Comparison of ENCODE assay signal across 8 mouse cellular contexts in the genomic region with DNA sequence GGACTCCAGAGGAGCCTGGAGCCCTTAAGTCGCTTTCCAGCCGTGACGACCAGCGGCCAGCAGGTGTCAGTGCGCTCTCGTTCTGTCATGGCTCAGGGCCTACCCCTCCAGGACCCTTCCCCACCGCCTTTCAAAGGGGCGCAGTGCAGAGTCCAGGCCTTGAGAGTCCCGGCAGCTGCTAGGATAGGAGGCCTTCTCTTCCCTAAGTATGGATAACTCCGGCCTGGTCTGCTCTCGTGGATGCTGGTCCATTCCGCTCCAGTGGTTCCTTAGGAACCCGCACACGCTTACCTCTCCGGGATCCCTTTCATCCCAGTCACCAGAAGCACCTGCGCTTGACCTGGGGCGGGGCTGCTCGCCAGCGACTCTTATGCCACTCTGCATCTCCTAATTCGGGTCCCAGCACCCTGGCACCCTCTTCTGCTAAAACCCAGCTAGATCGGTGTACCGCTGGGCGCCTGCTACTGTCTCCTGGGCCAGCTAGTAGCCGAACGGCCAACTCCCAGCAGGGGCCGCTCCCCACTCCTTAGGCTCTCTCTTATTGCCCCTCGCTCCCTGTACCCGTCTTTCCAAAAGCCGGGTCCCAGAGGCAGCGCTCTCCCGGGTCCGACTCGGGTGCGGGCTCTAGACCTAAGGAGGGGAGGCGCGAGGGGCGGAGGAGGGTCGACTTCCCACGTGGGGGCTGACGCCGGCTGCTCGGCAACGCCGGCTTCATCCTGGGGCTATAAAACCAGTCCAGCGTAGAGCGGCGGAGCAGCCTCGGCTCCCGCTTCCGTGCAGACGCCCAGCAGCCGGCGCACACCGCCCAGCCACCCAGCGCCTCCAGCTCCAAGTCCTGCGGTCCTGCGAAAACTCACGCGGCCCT. TPM values are rescaled to one million over a fixed set of nuclear protein-coding genes. Genes with fewer than 3 reads are reported as not detected.
DNase-seq lines count a peak whose midpoint lies in the region; ATAC-seq and TF ChIP-seq lines count a peak whose summit lies in the region.

No protein-coding gene starts in this region.

- peaks cover 8% of the 10 kb centered on the region for H3K4me1 ChIP-seq in embryonic facial prominence, embryonic 11.5 days (ENCODE audit: control insufficient read depth, insufficient read depth, low read length)
- peaks cover 49% of the 10 kb centered on the region for H3K4me1 ChIP-seq in heart, embryonic 10.5 days
- H3K4me1 ChIP-seq in kidney, embryonic 14.5 days (ENCODE audit: control insufficient read depth, insufficient read depth, low read length) = peaks cover 31% of the 10 kb centered on the region
- peaks cover 24% of the 10 kb centered on the region for H3K4me1 ChIP-seq in limb, embryonic 14.5 days (ENCODE audit: control insufficient read depth, insufficient read depth, low read length)
- H3K4me1 ChIP-seq in midbrain, postnatal 0 days (ENCODE audit: insufficient read depth, low read length) = peaks cover 11% of the 10 kb centered on the region; the same call in 1 of the 2 replicates
- H3K4me1 ChIP-seq in testis, adult 2 months (ENCODE audit: control insufficient read depth, insufficient read depth, low read length) = peaks cover 20% of the 10 kb centered on the region

- DNase-seq in 3T3-L1 (ENCODE audit: low read depth, low spot score) = peak; percentile 63
- peak; percentile 72 for DNase-seq in adrenal gland, adult 2 months
- DNase-seq in embryonic facial prominence, embryonic 11.5 days (ENCODE audit: low spot score) = peak; percentile 91
- peak; percentile 81 for DNase-seq in heart, embryonic 10.5 days (ENCODE audit: low spot score)
- peak; percentile 79 for DNase-seq in limb, embryonic 14.5 days (ENCODE audit: low spot score)
- peak; percentile 94 for DNase-seq in midbrain, postnatal 0 days (ENCODE audit: low spot score)

- no peak for TF ChIP-seq POLR2A in limb, embryonic 14.5 days (IDR thresholded peaks at IDR 0.05; ENCODE audit: borderline replicate concordance, extremely low read depth, insufficient read depth, insufficient read length)
- no peak for TF ChIP-seq POLR2A in testis, adult 2 months (IDR thresholded peaks at IDR 0.05; ENCODE audit: control insufficient read depth, low read depth, low read length)

- no peak overlapping the region for H3K27ac ChIP-seq in embryonic facial prominence, embryonic 11.5 days (replicated peaks; ENCODE audit: low read depth, low read length)
- H3K27ac ChIP-seq in heart, embryonic 10.5 days = 0 out of 2 replicates have a peak overlapping the region, but pooled peaks have one; percentile 44
- no peak overlapping the region for H3K27ac ChIP-seq in kidney, embryonic 14.5 days (ENCODE audit: low read depth, low read length)
- no peak overlapping the region for H3K27ac ChIP-seq in limb, embryonic 14.5 days (replicated peaks; ENCODE audit: low read depth, low read length)
- peak overlapping the region; percentile 57 for H3K27ac ChIP-seq in midbrain, postnatal 0 days (ENCODE audit: low read depth, low read length)
- no peak overlapping the region for H3K27ac ChIP-seq in testis, adult 2 months (ENCODE audit: control insufficient read depth, insufficient read depth, low read depth, low read length)

- ATAC-seq in embryonic facial prominence, embryonic 11.5 days (replicated peaks; ENCODE audit: insufficient number of reproducible peaks, low FRiP score, low TSS enrichment, low read depth) = peak; percentile 89
- ATAC-seq in kidney, embryonic 14.5 days (ENCODE audit: low FRiP score, low TSS enrichment) = peak; percentile 84
- peak; percentile 82 for ATAC-seq in limb, embryonic 14.5 days (ENCODE audit: low FRiP score, low read depth)
- peak; percentile 86 for ATAC-seq in midbrain, postnatal 0 days (ENCODE audit: low FRiP score)

- peak overlapping the region; percentile 50 for H3K4me3 ChIP-seq in embryonic facial prominence, embryonic 11.5 days (ENCODE audit: low read depth, low read length)
- peak overlapping the region; percentile 70 for H3K4me3 ChIP-seq in heart, embryonic 10.5 days
- H3K4me3 ChIP-seq in kidney, embryonic 14.5 days (ENCODE audit: low read length) = peak overlapping the region; percentile 58
- peak overlapping the region; percentile 52 for H3K4me3 ChIP-seq in limb, embryonic 14.5 days (replicated peaks; ENCODE audit: low read length)
- peak overlapping the region; percentile 65 for H3K4me3 ChIP-seq in midbrain, postnatal 0 days (ENCODE audit: low read depth, low read length)
- H3K4me3 ChIP-seq in testis, adult 2 months (ENCODE audit: control insufficient read depth, low read depth, low read length) = peak overlapping the region; percentile 35

- WGBS in embryonic facial prominence, embryonic 11.5 days = under 1% methylated on average over 58 of the region's 59 CpGs
- under 1% methylated on average over 59 of the region's 59 CpGs for WGBS in heart, embryonic 10.5 days
- WGBS in kidney, embryonic 14.5 days = under 1% methylated on average over 59 of the region's 59 CpGs
- WGBS in limb, embryonic 14.5 days = under 1% methylated on average over 44 of the region's 59 CpGs
- under 1% methylated on average over 59 of the region's 59 CpGs for WGBS in midbrain, postnatal 0 days

- H3K27me3 ChIP-seq in embryonic facial prominence, embryonic 11.5 days (ENCODE audit: control insufficient read depth, insufficient read depth, low read length) = peaks cover 43% of the 10 kb centered on the region
- H3K27me3 ChIP-seq in heart, embryonic 10.5 days (ENCODE audit: insufficient read depth, poor library complexity, severe bottlenecking) = peaks cover 56% of the 10 kb centered on the region
- H3K27me3 ChIP-seq in kidney, embryonic 14.5 days (ENCODE audit: control insufficient read depth, insufficient read depth, low read length) = peaks cover 45% of the 10 kb centered on the region
- H3K27me3 ChIP-seq in limb, embryonic 14.5 days (ENCODE audit: control insufficient read depth, insufficient read depth, low read length) = peaks cover 46% of the 10 kb centered on the region
- peaks cover 17% of the 10 kb centered on the region; the same call in 1 of the 2 replicates for H3K27me3 ChIP-seq in midbrain, postnatal 0 days (ENCODE audit: insufficient read depth, low read length)
- H3K27me3 ChIP-seq in testis, adult 2 months (ENCODE audit: control insufficient read depth, insufficient read depth, low read length) = no peaks in the 10 kb centered on the region; the same call in 1 of the 2 replicates

- peak; percentile 87 for TF ChIP-seq CTCF in midbrain, postnatal 0 days (IDR thresholded peaks at IDR 0.05)
- TF ChIP-seq CTCF in testis, adult 2 months (IDR thresholded peaks at IDR 0.05; ENCODE audit: control insufficient read depth, insufficient read depth, insufficient replicate concordance, low read depth, low read length) = peak; percentile 66; the same call in 1 of the 2 replicates

- H3K36me3 ChIP-seq in embryonic facial prominence, embryonic 11.5 days (replicated peaks; ENCODE audit: control insufficient read depth, insufficient read depth, low read depth, low read length) = no peaks in the 10 kb centered on the region
- no peaks in the 10 kb centered on the region for H3K36me3 ChIP-seq in heart, embryonic 10.5 days
- H3K36me3 ChIP-seq in kidney, embryonic 14.5 days (ENCODE audit: control insufficient read depth, insufficient read depth, low read length) = no peaks in the 10 kb centered on the region
- H3K36me3 ChIP-seq in limb, embryonic 14.5 days (ENCODE audit: control insufficient read depth, insufficient read depth, low read length) = no peaks in the 10 kb centered on the region
- H3K36me3 ChIP-seq in midbrain, postnatal 0 days (ENCODE audit: insufficient read depth, low read length) = no peaks in the 10 kb centered on the region
- no peaks in the 10 kb centered on the region for H3K36me3 ChIP-seq in testis, adult 2 months (ENCODE audit: control insufficient read depth, insufficient read depth, low read length)

- peak overlapping the region; percentile 97 for H3K4me2 ChIP-seq in embryonic facial prominence, embryonic 11.5 days (ENCODE audit: low read depth, low read length)
- H3K4me2 ChIP-seq in kidney, embryonic 14.5 days (replicated peaks; ENCODE audit: low read depth, low read length) = peak overlapping the region; percentile 100
- peak overlapping the region; percentile 99 for H3K4me2 ChIP-seq in limb, embryonic 14.5 days (replicated peaks; ENCODE audit: low read depth, low read length, severe bottlenecking)
- H3K4me2 ChIP-seq in midbrain, postnatal 0 days (ENCODE audit: low read depth, low read length, poor library complexity, severe bottlenecking) = peak overlapping the region; percentile 97

- H3K9ac ChIP-seq in embryonic facial prominence, embryonic 11.5 days (replicated peaks; ENCODE audit: low read length) = peak overlapping the region; percentile 55
- peak overlapping the region; percentile 70 for H3K9ac ChIP-seq in kidney, embryonic 14.5 days (ENCODE audit: low read depth, low read length)
- peak overlapping the region; percentile 50 for H3K9ac ChIP-seq in limb, embryonic 14.5 days (ENCODE audit: low read depth, low read length, severe bottlenecking)
- H3K9ac ChIP-seq in midbrain, postnatal 0 days (replicated peaks; ENCODE audit: low read length, poor library complexity, severe bottlenecking) = peak overlapping the region; percentile 58

- H3K9me3 ChIP-seq in embryonic facial prominence, embryonic 11.5 days (replicated peaks; ENCODE audit: control insufficient read depth, low read length) = no peaks in the 10 kb centered on the region
- no peaks in the 10 kb centered on the region for H3K9me3 ChIP-seq in heart, embryonic 10.5 days
- no peaks in the 10 kb centered on the region for H3K9me3 ChIP-seq in kidney, embryonic 14.5 days (ENCODE audit: control insufficient read depth, low read length)
- no peaks in the 10 kb centered on the region for H3K9me3 ChIP-seq in limb, embryonic 14.5 days (ENCODE audit: control insufficient read depth, low read length)
- H3K9me3 ChIP-seq in midbrain, postnatal 0 days (ENCODE audit: low read length) = no peaks in the 10 kb centered on the region

RNA-seq across cellular contexts. Expression of gene Adra2a, which starts 0.8 kb away (rescaled TPM):
- total RNA-seq in adrenal gland, adult 2 months (2021) = under 1 TPM; 0.28 to 0.29 TPM
- polyA plus RNA-seq in adrenal gland, adult 2 months (2012; rRNA removed) = 0.43 and 0.80 TPM in 2 replicates
- 0.52 and 0.88 TPM in 2 replicates for polyA plus RNA-seq in embryonic facial prominence, embryonic 11.5 days (2014; fragmentation: Nextera tagmentation; extraction: Ambion mirVana)
- polyA plus RNA-seq in heart, embryonic 10.5 days (2016; fragmentation: Nextera tagmentation; extraction: Ambion mirVana) = 0.26 TPM in 1 of 2 replicates, not detected in the other
- polyA plus RNA-seq in kidney, embryonic 14.5 days (2014; fragmentation: Nextera tagmentation; extraction: Ambion mirVana) = 1.3 and 1.5 TPM in 2 replicates
- polyA plus RNA-seq in limb, embryonic 14.5 days (2012; rRNA removed) = 3.7 and 6.6 TPM in 2 replicates
- 1.2 and 1.4 TPM in 2 replicates for polyA plus RNA-seq in limb, embryonic 14.5 days (2014; fragmentation: Nextera tagmentation; extraction: Ambion mirVana)
- 25.1 and 30.5 TPM in 2 replicates for total RNA-seq in midbrain, postnatal 0 days (2014; rRNA removed)
- polyA plus RNA-seq in midbrain, postnatal 0 days (2015; fragmentation: Nextera tagmentation; extraction: Ambion mirVana) = 2.9 and 3.4 TPM in 2 replicates
- 0.14 and 0.76 TPM in 2 replicates for polyA plus RNA-seq in testis, adult 2 months (2012; rRNA removed)

Comparison
In these comparisons a context has a peak if more than half of its experiments do, and no peak if none do; other contexts are left out.
1. H3K27ac ChIP-seq: peak in heart, embryonic 10.5 days (single experiment) and midbrain, postnatal 0 days (single experiment); none in embryonic facial prominence, embryonic 11.5 days (single experiment), kidney, embryonic 14.5 days (single experiment), limb, embryonic 14.5 days (single experiment) and testis, adult 2 months (single experiment).
2. Peak in every context shown above with its lines, with median percentiles within 50 percentile points of each other: DNase-seq, ATAC-seq, H3K4me2 ChIP-seq, H3K4me3 ChIP-seq and H3K9ac ChIP-seq.